Mouse (Mus musculus) lung, postnatal 0 days (tissue): ENCODE measurements around the gene Arhgap31.

Experiments
- CTCF ChIP-seq: IDR thresholded peaks from 2 replicates; pipeline ENCODE4 v1.5.1; 2016; ENCODE audit warnings: antibody characterized with exemption, mild to moderate bottlenecking
- EP300 ChIP-seq: IDR thresholded peaks from 2 replicates; pipeline ENCODE4 v1.6.1; 2016; ENCODE audit warnings: antibody characterized with exemption, mild to moderate bottlenecking, control low read depth

- TF ChIP-seq EP300: no peak
- TF ChIP-seq CTCF: no peak
Observed at GRCm38 (mm10) chr16:38742659-38743131, 29.6 kb upstream of the Arhgap31 start.
